Mouse (Mus musculus) ES-E14 (cell line): ENCODE data around the gene Gipc1. TPM values are rescaled to one million over a fixed set of nuclear protein-coding genes. Genes with fewer than 3 reads are reported as not detected.

Experiments
- DNase-seq: peaks from one replicate; pipeline ENCODE4 v3.0.0-alpha.2; 2013; ENCODE audit warnings: low read depth, low spot score
- H3K27ac ChIP-seq: 2 replicates; pipeline ENCODE4 v1.5.1; 2012; ENCODE audit warnings: low read depth, mild to moderate bottlenecking, low read length, moderate library complexity, mixed read lengths; ENCODE audit not compliant: poor library complexity, insufficient read depth, severe bottlenecking
- H3K36me3 ChIP-seq: 2 replicates; pipeline ENCODE4 v1.6.1; 2012; ENCODE audit warnings: mild to moderate bottlenecking, low read length, moderate library complexity, mixed read lengths; ENCODE audit not compliant: control insufficient read depth, poor library complexity, insufficient read depth, severe bottlenecking
- H3K4me1 ChIP-seq, 2 experiments: fragments of 150-350 bp in 1 of 2; sonication (generic) in 1 of 2; 2 replicates each; pipeline ENCODE4 v1.6.1; 2012; ENCODE audit warnings: low read length in 2 of 2, mild to moderate bottlenecking in 1 of 2, mixed read lengths in 1 of 2; ENCODE audit not compliant: control insufficient read depth in 2 of 2, insufficient read depth in 2 of 2, poor library complexity in 1 of 2
- H3K4me3 ChIP-seq, 2 experiments: fragments of 150-350 bp in 1 of 2; sonication (generic) in 1 of 2; 2 replicates each; pipeline ENCODE4 v1.5.1; 2012; ENCODE audit warnings: low read length in 2 of 2, low read depth in 1 of 2, mild to moderate bottlenecking in 1 of 2, mixed read lengths in 1 of 2; ENCODE audit not compliant: insufficient read depth in 1 of 2, poor library complexity in 1 of 2, severe bottlenecking in 1 of 2
- H3K9ac ChIP-seq: 2 replicates; pipeline ENCODE4 v1.6.1; 2012; ENCODE audit warnings: low read depth, mild to moderate bottlenecking, low read length, mixed read lengths; ENCODE audit not compliant: poor library complexity, insufficient read depth, severe bottlenecking
- H3K9me3 ChIP-seq: fragments of 150-350 bp; sonication (generic); 2 replicates; pipeline ENCODE4 v1.6.1; 2012; ENCODE audit warnings: low read depth, mild to moderate bottlenecking, low read length; ENCODE audit not compliant: control insufficient read depth, insufficient read depth
- CHD2 ChIP-seq: IDR thresholded peaks from 2 replicates; pipeline ENCODE4 v1.6.1; 2014; ENCODE audit warnings: mild to moderate bottlenecking, low read depth, low read length, inconsistent platforms
- HCFC1 ChIP-seq: IDR thresholded peaks from 2 replicates; pipeline ENCODE4 v1.6.1; 2012; ENCODE audit warnings: low read length, inconsistent platforms, borderline replicate concordance; ENCODE audit not compliant: insufficient read depth
- MAFK ChIP-seq: IDR thresholded peaks from 2 replicates; pipeline ENCODE4 v1.6.1; 2014; ENCODE audit warnings: mild to moderate bottlenecking, low read depth, low read length, inconsistent platforms; ENCODE audit not compliant: insufficient read depth
- ZC3H11A ChIP-seq: IDR thresholded peaks from 2 replicates; pipeline ENCODE4 v1.6.1; 2012; ENCODE audit warnings: low read depth, mild to moderate bottlenecking, inconsistent platforms, low read length, borderline replicate concordance
- ZNF384 ChIP-seq: IDR thresholded peaks from 2 replicates; pipeline ENCODE4 v1.6.1; 2012; ENCODE audit warnings: low read depth, low read length, inconsistent platforms
- in situ Hi-C, 2 experiments: fragments of 600-800 bp; cut with MboI; formaldehyde crosslinking; loops; one replicate each; pipeline ENCODE4 v1.15.1; 2025; ENCODE audit warnings: low sequenced_read_pairs in 2 of 2, inconsistent platforms in 1 of 2; ENCODE audit not compliant: unreplicated experiment in 2 of 2
- total RNA-seq: library from RNA; depleted of rRNA; stranded (reverse); fragments of 300-350 nt; gene quantifications from 2 replicates; pipeline ENCODE4 v1.2.3, GENCODE M21; 2012

Gipc1 gene
- total RNA-seq, 1 experiment: 73.7 TPM

GRCm38 (mm10) chr8:83609547-83610180, 42.8 kb upstream of the Gipc1 start:
- peak overlapping the region; percentile 90; the same call in 1 of the 2 replicates for H3K9ac ChIP-seq
- in situ Hi-C loops: no loop called here
- no peaks in the 10 kb centered on the region for H3K9me3 ChIP-seq
- peaks cover 5 to 24% of the 10 kb centered on the region in 2 experiments for H3K4me1 ChIP-seq
- no peak overlapping the region for H3K27ac ChIP-seq
- no peak for DNase-seq
- TF ChIP-seq CHD2 (no peak), HCFC1 (no peak), MAFK (no peak), ZC3H11A (no peak), ZNF384 (no peak)
- H3K36me3 ChIP-seq: peaks cover 34% of the 10 kb centered on the region
- H3K4me3 ChIP-seq: peak overlapping the region; percentile 90 to 99

GRCm38 (mm10) chr8:83611921-83612320, 40.6 kb upstream of the Gipc1 start:
- no peak for TF ChIP-seq ZNF384
- TF ChIP-seq MAFK: no peak
- TF ChIP-seq CHD2: no peak
- Histone ChIP-seq H3K9ac (no peak overlapping the region), H3K9me3 (no peaks in the 10 kb centered on the region), H3K36me3 (peaks cover 34% of the 10 kb centered on the region), H3K4me3 (no peak overlapping the region), H3K27ac (no peak overlapping the region), H3K4me1 (peaks cover 3 to 11% of the 10 kb centered on the region in 2 experiments; a peak in 3 of 4 replicates)
- DNase-seq: no peak
- in situ Hi-C loops: no loop called here

- Histone ChIP-seq H3K4me1 (peaks cover 0 to 10% of the 10 kb centered on the region in 2 experiments; a peak in 2 of 4 replicates), H3K27ac (no peak overlapping the region), H3K36me3 (peaks cover 34% of the 10 kb centered on the region), H3K9ac (no peak overlapping the region), H3K4me3 (no peak overlapping the region), H3K9me3 (no peaks in the 10 kb centered on the region)
- no peak for TF ChIP-seq HCFC1
- TF ChIP-seq MAFK: no peak
- TF ChIP-seq ZC3H11A: no peak
- no peak for TF ChIP-seq CHD2
- TF ChIP-seq ZNF384: no peak
- in situ Hi-C loops: no loop called here
- no peak for DNase-seq
These were observed 38.8 kb upstream of the Gipc1 start for GRCm38 (mm10) chr8:83613695-83614094.

GRCm38 (mm10) chr8:83616625-83617024, 35.9 kb upstream of the Gipc1 start:
- no peak for TF ChIP-seq ZNF384
- TF ChIP-seq HCFC1: no peak
- no peak for TF ChIP-seq ZC3H11A
- TF ChIP-seq CHD2: no peak
- no peak for TF ChIP-seq MAFK
- H3K27ac ChIP-seq: no peak overlapping the region
- in situ Hi-C loops: no loop called here
- no peaks in the 10 kb centered on the region for H3K9me3 ChIP-seq
- H3K4me3 ChIP-seq: no peak overlapping the region
- H3K9ac ChIP-seq: no peak overlapping the region
- no peaks in the 10 kb centered on the region for H3K4me1 ChIP-seq
- no peak for DNase-seq
- H3K36me3 ChIP-seq: peaks cover 13% of the 10 kb centered on the region

GRCm38 (mm10) chr8:83617111-83617510, 35.4 kb upstream of the Gipc1 start:
- Histone ChIP-seq H3K9me3 (no peaks in the 10 kb centered on the region), H3K4me3 (no peak overlapping the region), H3K9ac (no peak overlapping the region), H3K27ac (no peak overlapping the region), H3K36me3 (peaks cover 9% of the 10 kb centered on the region), H3K4me1 (peaks cover 0 to 2% of the 10 kb centered on the region in 2 experiments; a peak in 1 of 4 replicates)
- in situ Hi-C loops: no loop called here
- TF ChIP-seq MAFK: no peak
- TF ChIP-seq ZC3H11A: no peak
- TF ChIP-seq CHD2: no peak
- no peak for TF ChIP-seq HCFC1
- no peak for TF ChIP-seq ZNF384
- no peak for DNase-seq
